Mouse (Mus musculus) stomach, postnatal 0 days (tissue): ENCODE results near the gene Pcbp1. TPM values are rescaled to one million over a fixed set of nuclear protein-coding genes. Genes with fewer than 3 reads are reported as not detected.

Source experiments
- ATAC-seq: fragments of 200-750 bp; cut with Nextera tagmentation; 2 replicates; pipeline ENCODE4 v1.8.0; 2017; ENCODE audit not compliant: low FRiP score, low TSS enrichment
- DNase-seq: peaks from one replicate; pipeline ENCODE4 v3.0.0-alpha.2; 2016; ENCODE audit warnings: low spot score
- H3K27ac ChIP-seq: fragments of 300-500 bp; sonication (generic); replicated peaks from 2 replicates; pipeline ENCODE4 v1.5.1; 2014; ENCODE audit warnings: mild to moderate bottlenecking, control low read depth
- H3K27me3 ChIP-seq: fragments of 300-500 bp; sonication (generic); 2 replicates; pipeline ENCODE4 v1.6.1; 2014; ENCODE audit warnings: low read length; ENCODE audit not compliant: control insufficient read depth, insufficient read depth
- H3K36me3 ChIP-seq: fragments of 300-500 bp; sonication (generic); 2 replicates; pipeline ENCODE4 v1.6.1; 2014; ENCODE audit warnings: low read length, mixed read lengths; ENCODE audit not compliant: control insufficient read depth, insufficient read depth
- H3K4me1 ChIP-seq: fragments of 300-500 bp; sonication (generic); replicated peaks from 2 replicates; pipeline ENCODE4 v1.6.1; 2014; ENCODE audit warnings: antibody characterized with exemption; ENCODE audit not compliant: control insufficient read depth, insufficient read depth
- H3K4me2 ChIP-seq: fragments of 300-500 bp; sonication (generic); replicated peaks from 2 replicates; pipeline ENCODE4 v1.6.1; 2014; ENCODE audit warnings: low read depth, mild to moderate bottlenecking, control low read depth, moderate library complexity
- H3K4me3 ChIP-seq: fragments of 300-500 bp; sonication (generic); 2 replicates; pipeline ENCODE4 v1.5.1; 2014; ENCODE audit warnings: low read depth, low read length, control low read depth
- H3K9ac ChIP-seq: fragments of 300-500 bp; sonication (generic); 2 replicates; pipeline ENCODE4 v1.6.1; 2014; ENCODE audit warnings: mild to moderate bottlenecking, low read length, control low read depth, mixed read lengths
- H3K9me3 ChIP-seq: fragments of 300-500 bp; sonication (generic); 2 replicates; pipeline ENCODE4 v1.6.1; 2016; ENCODE audit warnings: low read length; ENCODE audit not compliant: control insufficient read depth
- CTCF ChIP-seq: IDR thresholded peaks from 2 replicates; pipeline ENCODE4 v1.5.1; 2016; ENCODE audit warnings: antibody characterized with exemption, low read depth, mild to moderate bottlenecking, moderate library complexity
- EP300 ChIP-seq: optimal IDR thresholded peaks from 2 replicates; pipeline ENCODE3; 2016; ENCODE audit warnings: antibody characterized with exemption
- WGBS: fragments of 180-500 bp; shearing (Covaris S2); extraction: QIAGEN DNeasy Blood & Tissue Kit; methylation state at CpG from one replicate; pipeline ENCODE4 v1.1.7; 2014; 5-methylcytosine and 5-hydroxymethylcytosine counted together
- polyA plus RNA-seq: library from polyadenylated mRNA; unstranded; fragments of >200 nt; fragmentation: Nextera tagmentation; extraction: Ambion mirVana; gene quantifications from 2 replicates; pipeline ENCODE4 v1.2.1, GENCODE M21; 2015

Pcbp1 gene
- polyA plus RNA-seq: 331 and 337 TPM in 2 replicates

GRCm38 (mm10) chr6:86526032-86526960 lies at the start of gene Pcbp1:
TSS of gene Pcbp1 (minus strand) at chr6:86526321.
- ATAC-seq: peak; percentile 89
- H3K4me2 ChIP-seq: peak within 1 kb of the TSS; percentile 62
- no peak for TF ChIP-seq CTCF
- TF ChIP-seq EP300: peak; percentile 86
- no peaks in the 10 kb centered on the region for H3K9me3 ChIP-seq
- peaks cover 3% of the 10 kb centered on the region; the same call in 1 of the 2 replicates for H3K4me1 ChIP-seq
- peak within 1 kb of the TSS; percentile 97 for H3K9ac ChIP-seq
- H3K36me3 ChIP-seq: peaks cover 3% of the 10 kb centered on the region; the same call in 1 of the 2 replicates
- WGBS: under 1% methylated on average over 86 of the region's 120 CpGs
- DNase-seq: peak; percentile 98
- peak within 1 kb of the TSS; percentile 96 for H3K4me3 ChIP-seq
- H3K27ac ChIP-seq: peak within 1 kb of the TSS; percentile 100
- no peaks in the 10 kb centered on the region for H3K27me3 ChIP-seq

GRCm38 (mm10) chr6:86574495-86574894 lies 48.4 kb upstream of the Pcbp1 start:
- no peak overlapping the region for H3K4me2 ChIP-seq
- TF ChIP-seq CTCF: no peak
- TF ChIP-seq EP300: no peak
- WGBS: 88% methylated on average over 3 of the region's 3 CpGs
- no peak for ATAC-seq
- H3K36me3 ChIP-seq: no peaks in the 10 kb centered on the region
- H3K4me3 ChIP-seq: no peak overlapping the region
- H3K4me1 ChIP-seq: 0 out of 2 replicates have a peak, but pooled peaks cover under 1% of the 10 kb centered on the region
- DNase-seq: no peak
- no peak overlapping the region for H3K9ac ChIP-seq
- H3K27me3 ChIP-seq: no peaks in the 10 kb centered on the region
- H3K27ac ChIP-seq: no peak overlapping the region
- no peaks in the 10 kb centered on the region for H3K9me3 ChIP-seq

GRCm38 (mm10) chr6:86570830-86571229 lies 44.7 kb upstream of the Pcbp1 start:
- ATAC-seq: peak; percentile 30; the same call in 1 of the 2 replicates
- no peak overlapping the region for H3K4me3 ChIP-seq
- no peak overlapping the region; the same call in 1 of the 2 replicates for H3K9ac ChIP-seq

GRCm38 (mm10) chr6:86569461-86569820 lies 43.3 kb upstream of the Pcbp1 start:
- Histone ChIP-seq H3K36me3 (no peaks in the 10 kb centered on the region), H3K4me3 (no peak overlapping the region), H3K9ac (no peak overlapping the region), H3K27ac (peak overlapping the region; percentile 83), H3K4me2 (no peak overlapping the region), H3K27me3 (no peaks in the 10 kb centered on the region), H3K9me3 (no peaks in the 10 kb centered on the region), H3K4me1 (0 out of 2 replicates have a peak, but pooled peaks cover 3% of the 10 kb centered on the region)
- 26% methylated on average over 3 of the region's 3 CpGs for WGBS
- TF ChIP-seq CTCF (no peak), EP300 (no peak)
- ATAC-seq (peak; percentile 93), DNase-seq (peak; percentile 86)

More at GRCm38 (mm10) chr6:86570830-86571229, 44.7 kb upstream of the Pcbp1 start:
- Histone ChIP-seq H3K4me1 (0 out of 2 replicates have a peak, but pooled peaks cover 3% of the 10 kb centered on the region), H3K27ac (no peak overlapping the region; the same call in 1 of the 2 replicates), H3K9me3 (no peaks in the 10 kb centered on the region), H3K36me3 (no peaks in the 10 kb centered on the region), H3K4me2 (no peak overlapping the region), H3K27me3 (no peaks in the 10 kb centered on the region)
- peak; percentile 35 for DNase-seq
- WGBS: 60% methylated on average over 9 of the region's 9 CpGs
- TF ChIP-seq CTCF (no peak), EP300 (no peak)

GRCm38 (mm10) chr6:86568816-86569460 lies 42.8 kb upstream of the Pcbp1 start:
- WGBS: 24% methylated on average over 3 of the region's 3 CpGs
- H3K9ac ChIP-seq: no peak overlapping the region
- no peaks in the 10 kb centered on the region for H3K36me3 ChIP-seq
- no peaks in the 10 kb centered on the region for H3K9me3 ChIP-seq
- no peak overlapping the region for H3K4me2 ChIP-seq
- ATAC-seq (peak; percentile 22), DNase-seq (no peak)
- peak overlapping the region; percentile 83 for H3K27ac ChIP-seq
- H3K4me3 ChIP-seq: no peak overlapping the region
- H3K4me1 ChIP-seq: 0 out of 2 replicates have a peak, but pooled peaks cover 3% of the 10 kb centered on the region
- no peak for TF ChIP-seq CTCF
- no peak for TF ChIP-seq EP300
- H3K27me3 ChIP-seq: no peaks in the 10 kb centered on the region
